Mouse (Mus musculus) forebrain, embryonic 12.5 days (tissue): ENCODE data around the gene Foxd4. TPM values are rescaled to one million over a fixed set of nuclear protein-coding genes. Genes with fewer than 3 reads are reported as not detected.

Experiments used
- ATAC-seq: fragments of 200-750 bp; cut with Nextera tagmentation; 2 replicates; pipeline ENCODE4 v1.8.0; 2017; ENCODE audit warnings: moderate TSS enrichment; ENCODE audit not compliant: low FRiP score
- H3K27ac ChIP-seq: fragments of 300-500 bp; sonication (generic); 2 replicates; pipeline ENCODE4 v1.5.1; 2016; ENCODE audit warnings: mild to moderate bottlenecking
- H3K27me3 ChIP-seq: fragments of 300-500 bp; sonication (generic); 2 replicates; pipeline ENCODE4 v1.6.1; 2016; ENCODE audit warnings: mild to moderate bottlenecking
- H3K36me3 ChIP-seq: fragments of 300-500 bp; sonication (generic); replicated peaks from 2 replicates; pipeline ENCODE4 v1.6.1; 2016; ENCODE audit warnings: mild to moderate bottlenecking
- H3K4me1 ChIP-seq: fragments of 300-500 bp; sonication (generic); 2 replicates; pipeline ENCODE4 v1.6.1; 2016
- H3K4me2 ChIP-seq: fragments of 300-500 bp; sonication (generic); 2 replicates; pipeline ENCODE4 v1.6.1; 2016; ENCODE audit warnings: mild to moderate bottlenecking, moderate library complexity
- H3K4me3 ChIP-seq: fragments of 300-500 bp; sonication (generic); replicated peaks from 2 replicates; pipeline ENCODE4 v1.5.1; 2016; ENCODE audit warnings: mild to moderate bottlenecking
- H3K9ac ChIP-seq: fragments of 300-500 bp; sonication (generic); 2 replicates; pipeline ENCODE4 v1.6.1; 2016; ENCODE audit warnings: mild to moderate bottlenecking
- H3K9me3 ChIP-seq: fragments of 300-500 bp; sonication (generic); 2 replicates; pipeline ENCODE4 v1.6.1; 2016
- WGBS: fragments of 180-500 bp; shearing (Covaris S2); methylation state at CpG from one replicate; pipeline ENCODE4 v1.1.7; 2016; 5-methylcytosine and 5-hydroxymethylcytosine counted together
- microRNA-seq: library from miRNA; unstranded; fragments of <30 nt; microRNA quantifications from one replicate; pipeline ENCODE4, GENCODE M21; 2017
- polyA plus RNA-seq: library from polyadenylated mRNA; unstranded; fragments of >200 nt; fragmentation: Nextera tagmentation; extraction: Ambion mirVana; gene quantifications from 2 replicates; pipeline ENCODE4 v1.2.1, GENCODE M21; 2016

Gene Foxd4
- polyA plus RNA-seq, 1 experiment from 2014 or later: 0.09 TPM

DNA sequence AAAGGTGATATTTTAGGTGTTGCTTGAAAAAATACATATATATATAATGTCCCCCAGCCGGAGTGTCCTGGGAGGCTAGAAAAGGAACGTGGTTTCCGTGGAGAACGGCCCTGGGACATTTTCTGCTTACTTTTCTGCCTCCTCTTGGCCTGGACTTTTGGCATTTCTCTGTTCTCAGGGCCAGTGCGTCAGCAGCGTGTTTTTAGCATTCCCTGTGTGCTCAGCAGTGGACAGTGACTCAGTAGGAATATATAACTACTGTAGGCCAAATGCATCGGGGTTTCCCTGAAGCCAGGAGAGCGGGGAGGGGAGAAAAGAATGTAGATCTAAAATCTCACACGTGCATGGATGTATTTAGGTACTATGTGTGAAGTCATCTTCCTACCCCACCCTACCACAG lies 35.6 kb downstream of the Foxd4 start:
- no peak for ATAC-seq

DNA sequence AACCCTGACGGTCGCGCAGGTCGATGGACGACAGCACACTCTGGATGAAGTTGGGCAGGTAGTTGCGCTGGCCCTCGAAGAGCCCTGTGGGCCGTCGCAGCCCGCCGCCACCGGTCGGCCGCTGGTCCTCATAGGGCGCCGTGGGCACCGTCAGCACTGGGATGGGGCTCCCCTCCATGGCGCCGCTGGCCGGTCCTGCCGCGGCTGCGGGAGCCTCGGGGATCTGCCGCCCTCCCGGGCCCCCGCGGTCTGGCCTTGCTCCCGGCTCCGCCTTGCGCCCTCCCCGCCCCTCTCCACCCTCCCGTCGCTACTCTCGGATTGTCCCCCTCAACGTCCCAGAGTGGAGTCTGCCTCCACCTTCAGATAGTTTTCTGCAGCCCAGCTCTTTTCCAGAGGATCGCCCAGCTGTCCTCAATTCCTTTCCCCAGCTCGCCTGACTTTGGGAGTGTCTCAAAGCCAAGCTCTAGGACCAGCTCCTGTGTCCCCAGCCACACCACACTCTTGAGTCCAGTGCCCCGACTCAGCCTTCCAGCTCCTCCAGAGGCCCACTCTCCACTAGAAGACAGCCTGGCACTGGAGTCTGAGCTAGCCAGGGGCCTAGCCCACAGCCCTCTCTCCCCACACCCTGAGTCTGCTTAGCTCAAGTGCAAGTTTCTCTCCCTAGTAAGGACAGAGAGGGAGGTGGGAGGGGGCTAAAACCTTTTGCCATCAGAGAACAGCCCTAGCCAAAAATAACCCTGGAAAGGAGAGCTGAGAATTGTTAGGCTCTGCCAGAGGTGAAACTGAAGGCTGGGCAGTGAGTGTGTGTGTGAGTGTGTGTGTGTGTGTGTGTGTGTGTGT lies 39.2 kb downstream of the Foxd4 start, which contains the start of gene Pgm5:
TSS of gene Pgm5 (minus strand) at position 244 of the 840 bp plus-strand sequence.
- Histone ChIP-seq H3K9me3 (no peaks in the 10 kb centered on the region), H3K4me3 (peak within 1 kb of the TSS; percentile 43), H3K36me3 (no peaks in the 10 kb centered on the region), H3K4me1 (peaks cover 11% of the 10 kb centered on the region), H3K27me3 (peaks cover 34% of the 10 kb centered on the region), H3K4me2 (peak within 1 kb of the TSS; percentile 69), H3K9ac (peak within 1 kb of the TSS; percentile 48), H3K27ac (no peak within 1 kb of the TSS)
- WGBS: 1% methylated on average over 39 of the region's 39 CpGs
- no peak; the same call in 1 of the 2 replicates for ATAC-seq

More for the DNA sequence above, 35.6 kb downstream of the Foxd4 start:
- Histone ChIP-seq H3K27ac (no peak overlapping the region), H3K4me2 (no peak overlapping the region), H3K36me3 (no peaks in the 10 kb centered on the region), H3K4me1 (peaks cover 11% of the 10 kb centered on the region), H3K4me3 (no peak overlapping the region), H3K9ac (no peak overlapping the region), H3K27me3 (peaks cover 36% of the 10 kb centered on the region), H3K9me3 (no peaks in the 10 kb centered on the region)
- 85% methylated on average over 9 of the region's 9 CpGs for WGBS

DNA sequence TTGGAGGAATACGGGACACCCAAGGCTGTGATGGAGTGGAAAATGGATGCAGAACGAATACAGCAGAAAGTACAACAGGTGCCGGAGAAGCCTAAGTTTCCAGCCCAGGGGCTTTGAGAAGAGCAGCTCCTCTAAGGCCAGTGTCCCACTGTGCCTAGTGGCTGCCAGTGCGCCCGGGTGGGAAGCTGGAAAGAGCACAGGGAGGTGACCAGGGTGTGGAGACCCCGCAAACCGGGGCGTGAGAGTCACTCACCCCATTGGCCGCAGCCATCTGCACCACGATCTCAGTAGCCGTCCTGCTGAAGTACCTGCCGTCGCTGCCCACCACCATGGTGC lies 39.8 kb downstream of the Foxd4 start:
- WGBS: 18% methylated on average over 13 of the region's 13 CpGs
- Histone ChIP-seq H3K9ac (no peak overlapping the region), H3K4me2 (peak overlapping the region; percentile 69), H3K9me3 (no peaks in the 10 kb centered on the region), H3K27me3 (peaks cover 34% of the 10 kb centered on the region), H3K4me1 (peaks cover 11% of the 10 kb centered on the region), H3K36me3 (no peaks in the 10 kb centered on the region), H3K27ac (no peak overlapping the region), H3K4me3 (peak overlapping the region; percentile 43)
- ATAC-seq: no peak

DNA sequence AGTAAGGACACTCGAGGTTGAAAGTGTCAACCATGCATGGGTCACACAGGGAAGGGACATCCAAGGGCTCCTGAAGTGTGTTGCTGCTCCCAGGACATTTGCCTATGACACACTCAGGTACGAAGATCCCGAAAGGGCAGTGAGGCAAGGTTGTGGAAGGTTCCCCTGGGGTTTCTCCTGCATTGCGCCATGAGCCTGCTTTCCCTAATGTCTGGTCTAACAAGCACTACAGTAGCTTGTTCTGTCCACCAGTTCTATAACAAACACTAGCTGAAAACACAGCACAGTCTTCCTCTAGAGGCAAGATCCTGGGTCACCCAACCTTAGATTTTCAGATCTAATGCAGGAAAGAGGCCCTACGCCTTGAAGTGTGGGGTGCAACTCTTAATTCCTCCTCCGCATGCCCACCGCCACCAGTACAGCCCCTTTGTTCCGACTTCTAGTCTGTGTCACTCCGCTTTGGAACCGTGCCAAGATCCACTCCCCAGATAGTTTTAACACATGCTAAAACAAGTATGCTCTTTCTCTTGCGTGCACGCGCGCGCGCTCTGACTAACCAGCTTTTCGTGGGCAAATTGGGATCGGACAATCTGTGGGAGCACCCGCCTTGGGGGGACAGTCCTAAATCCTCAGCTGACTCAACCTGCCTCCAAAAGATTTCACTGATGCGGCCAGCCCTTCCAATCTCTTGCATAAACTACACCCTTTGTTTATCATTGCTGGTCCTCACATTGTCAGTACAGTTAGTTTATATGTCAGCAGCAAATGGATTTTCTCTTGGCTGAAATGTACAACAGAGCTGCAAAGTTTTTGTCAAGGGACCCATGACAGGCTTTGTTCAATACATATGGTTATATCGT lies 49.3 kb downstream of the Foxd4 start:
- Histone ChIP-seq H3K9me3 (no peaks in the 10 kb centered on the region), H3K27me3 (no peaks in the 10 kb centered on the region), H3K9ac (no peak overlapping the region), H3K4me1 (peaks cover 11% of the 10 kb centered on the region), H3K4me2 (no peak overlapping the region), H3K36me3 (no peaks in the 10 kb centered on the region), H3K4me3 (no peak overlapping the region), H3K27ac (no peak overlapping the region)
- WGBS: 79% methylated on average over 21 of the region's 21 CpGs
- no peak for ATAC-seq

Small RNA genes within 50 kb of the gene (microRNA-seq; reads per million reads assigned to microRNA genes)
- gene Mir3084-1: not detected

Other genes starting within 250 kb of the Foxd4 start
- gene Tmem252, start 227.2 kb downstream of the Foxd4 start, polyA plus RNA-seq: 0.72 and 0.77 TPM in 2 replicates
- 0.21 and 0.61 TPM in 2 replicates for gene Pgm5, start 39.3 kb downstream of the Foxd4 start, polyA plus RNA-seq
- gene Gm10053, start 25.5 kb downstream of the Foxd4 start, polyA plus RNA-seq: 211 and 224 TPM in 2 replicates
- gene Cbwd1, start 60.4 kb upstream of the Foxd4 start, polyA plus RNA-seq: 23.5 and 24.2 TPM in 2 replicates
- gene Dock8, start 98.3 kb upstream of the Foxd4 start, polyA plus RNA-seq: 1.3 TPM in 2 replicates